Mouse (Mus musculus): ENCODE data around the gene Ndufa6.

DNA sequence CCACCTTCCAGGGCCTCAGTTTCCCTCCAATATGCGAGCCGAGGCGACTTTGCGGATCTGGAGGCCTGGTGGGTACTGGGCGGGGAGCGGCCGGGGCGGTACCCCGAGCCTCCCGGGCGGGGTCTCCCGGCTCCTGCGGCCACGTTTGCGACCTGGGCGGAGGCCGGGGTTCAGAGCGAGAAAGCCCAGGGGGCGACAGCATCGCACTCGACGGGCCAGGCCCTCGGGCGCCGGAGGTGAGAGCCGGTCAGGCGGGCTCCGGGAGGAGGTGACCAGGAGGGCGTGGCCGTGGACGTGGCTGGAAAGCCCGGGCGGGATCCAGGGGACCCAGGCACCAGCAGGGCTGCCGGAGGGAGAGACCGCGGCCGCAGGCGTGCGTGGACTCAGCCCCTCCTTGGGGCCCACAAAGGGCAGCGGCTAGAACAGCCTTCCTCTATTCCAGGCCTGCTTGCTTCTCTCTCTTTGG lies 13.1 kb downstream of the Ndufa6 start:
- TF ChIP-seq POLR2A (IDR thresholded peaks at IDR 0.05; ENCODE audit: control insufficient read depth, extremely low read depth, insufficient read depth, low read length, poor library complexity), result no peak
- TF ChIP-seq CTCF (IDR thresholded peaks at IDR 0.05; ENCODE audit: borderline replicate concordance, control insufficient read depth, extremely low read depth, insufficient read depth, low read length, poor library complexity), result no peak
